Mouse (Mus musculus): ENCODE measurements at regions not wholly inside any gene's neighbourhood (a gene's known extent, or its start where the extent isn't known, plus 50 kb on each side); places are given as distances from the start of the nearest gene placed in this dataset.

DNA sequence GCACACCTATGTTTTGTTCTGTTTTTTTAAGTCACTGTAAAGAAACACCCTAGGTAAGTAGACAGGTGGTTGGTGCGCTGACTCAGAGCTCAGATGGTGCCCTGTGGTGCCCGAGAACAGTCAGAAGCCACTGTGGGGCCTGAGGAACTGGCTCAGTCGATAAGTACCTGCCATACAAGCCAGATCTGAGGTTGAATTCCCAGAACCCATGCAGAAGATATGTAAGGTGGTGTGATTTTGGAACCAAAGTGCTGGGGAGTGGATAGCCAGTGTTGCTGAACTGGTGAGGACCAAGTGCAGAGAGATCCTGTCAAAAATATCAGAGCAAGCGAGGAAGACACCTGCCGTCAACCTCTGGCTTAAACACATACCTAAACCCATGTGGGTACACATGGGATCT lies 65.4 kb downstream of the Chst1 start:
- DNase-seq (ENCODE audit: low read depth, low spot score), result no peak

- no peak for DNase-seq (ENCODE audit: low read depth, low spot score)
Observed at GRCm38 (mm10) chr2:92667192-92667591, 67.7 kb downstream of the Chst1 start.

DNA sequence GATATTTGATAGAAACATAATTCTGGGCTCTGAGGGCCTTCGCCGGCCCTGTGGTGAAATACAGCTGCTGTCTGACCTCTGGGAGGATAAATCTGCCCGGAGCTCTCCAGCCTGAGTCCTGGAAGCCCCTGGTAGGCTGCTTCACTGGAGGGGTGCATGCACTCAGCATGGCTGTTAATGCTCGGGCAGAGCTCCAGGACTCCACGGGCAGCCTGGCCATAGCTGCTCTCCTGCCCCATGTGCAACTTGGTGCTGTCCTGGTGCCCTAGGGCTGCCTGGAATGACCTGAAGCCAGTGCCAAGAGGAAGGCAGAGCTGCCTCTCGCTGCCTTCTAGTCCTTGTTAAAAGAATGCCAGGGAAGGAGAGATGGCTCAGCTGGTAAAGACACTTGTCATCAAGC lies 68.2 kb downstream of the Chst1 start:
- no peak for DNase-seq (ENCODE audit: low read depth, low spot score)

GRCm38 (mm10) chr2:92669431-92670081 lies 70.0 kb downstream of the Chst1 start:
- DNase-seq (ENCODE audit: low read depth, low spot score), result peak; percentile 39

DNA sequence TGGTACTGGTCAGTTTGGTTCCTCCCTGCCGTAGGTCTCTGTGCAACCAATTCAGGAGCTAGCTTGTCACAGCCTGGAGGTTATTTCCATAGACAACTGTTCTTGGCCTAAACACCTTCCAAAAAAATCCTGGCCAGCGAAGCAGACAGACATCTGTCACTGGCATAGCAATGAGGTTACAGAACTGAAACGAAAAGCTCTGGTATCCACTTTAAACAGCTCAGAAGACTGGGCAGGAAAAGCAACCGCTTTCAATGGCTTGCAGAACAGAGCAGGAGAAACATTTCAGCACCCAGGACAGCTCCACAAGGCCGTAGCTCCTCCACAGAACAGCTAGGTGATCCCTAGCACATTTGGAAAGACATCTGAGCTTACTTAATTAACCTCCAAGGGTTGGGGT lies 72.1 kb downstream of the Chst1 start:
- DNase-seq (ENCODE audit: low read depth, low spot score), result peak; percentile 75

DNA sequence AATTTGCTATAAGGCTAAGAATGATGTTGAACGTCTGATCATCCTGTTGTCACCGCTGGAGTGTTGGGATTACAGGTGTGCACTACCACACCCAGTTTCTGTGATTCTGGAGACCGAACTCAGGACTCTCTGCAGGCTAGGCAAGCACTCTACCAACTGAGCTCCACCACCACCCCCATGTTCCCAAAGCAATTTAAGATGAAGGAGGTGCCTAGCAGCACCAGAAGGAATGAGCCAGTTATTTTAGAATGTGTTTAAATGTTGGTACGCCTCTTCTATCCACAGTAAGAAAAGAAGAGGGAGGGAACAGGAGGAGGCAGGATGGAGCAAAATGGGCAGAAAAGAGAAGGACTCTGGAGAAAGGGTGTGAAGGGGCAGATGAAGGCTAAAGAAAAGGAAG lies 72.6 kb downstream of the Chst1 start:
- no peak for DNase-seq (ENCODE audit: low read depth, low spot score)

DNA sequence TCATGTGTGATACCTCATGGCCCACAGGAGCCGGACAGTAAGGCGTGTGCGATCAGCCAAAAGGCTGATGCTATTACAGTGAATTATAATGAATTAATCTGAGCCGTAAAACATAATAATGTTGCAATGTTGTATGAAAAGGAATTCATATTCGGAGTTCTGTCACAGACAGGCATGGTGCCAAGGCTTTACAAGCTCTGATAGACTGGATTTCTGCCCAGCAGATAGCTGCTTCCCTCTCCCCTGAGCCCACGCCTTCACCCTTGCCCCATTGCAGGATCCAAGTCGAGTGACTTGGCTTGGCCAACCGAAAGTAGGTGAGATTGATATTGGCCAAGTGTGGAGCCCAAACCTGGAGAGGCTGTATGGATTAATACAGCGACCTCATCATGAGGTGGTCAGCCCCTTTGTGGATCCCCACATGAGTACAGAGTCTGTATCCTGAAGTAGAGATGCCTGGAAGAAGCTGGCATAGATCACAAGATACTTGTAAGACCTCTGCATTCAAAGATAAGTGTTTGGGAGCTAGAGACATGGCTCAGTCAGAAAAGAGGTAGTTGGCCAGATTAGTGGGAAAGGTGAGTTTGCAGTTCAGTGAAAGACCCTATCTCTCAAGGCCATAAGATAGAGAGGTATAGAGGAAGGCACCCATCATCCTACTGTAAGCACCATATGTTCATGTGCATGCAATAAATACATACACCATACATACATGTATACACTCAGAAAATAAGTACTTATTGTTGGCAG lies 73.7 kb downstream of the Chst1 start:
- no peak for DNase-seq (ENCODE audit: low read depth, low spot score)

DNA sequence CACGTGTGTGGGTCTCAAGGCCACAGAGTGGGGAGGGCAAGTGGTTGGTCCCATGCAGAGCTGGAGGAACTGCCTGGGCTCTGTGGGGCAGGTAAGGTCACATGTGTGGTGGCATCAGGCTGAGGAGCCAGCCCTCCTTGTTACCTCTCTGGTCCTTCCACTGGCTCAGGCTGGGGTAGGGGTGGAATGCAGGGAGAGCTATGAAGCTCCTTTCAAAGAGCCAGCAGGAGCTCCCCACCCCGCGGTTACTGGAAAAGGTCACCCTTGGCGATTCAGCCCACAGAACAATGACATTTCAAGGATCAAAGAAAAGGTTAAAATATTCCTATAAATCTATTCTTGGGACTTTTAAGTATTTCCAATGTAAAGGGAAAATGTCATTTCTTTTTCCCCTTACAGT lies 74.4 kb downstream of the Chst1 start:
- DNase-seq (ENCODE audit: low read depth, low spot score), result peak; percentile 46

GRCm38 (mm10) chr2:92675247-92675646 lies 75.7 kb downstream of the Chst1 start:
- no peak for DNase-seq (ENCODE audit: low read depth, low spot score)

DNA sequence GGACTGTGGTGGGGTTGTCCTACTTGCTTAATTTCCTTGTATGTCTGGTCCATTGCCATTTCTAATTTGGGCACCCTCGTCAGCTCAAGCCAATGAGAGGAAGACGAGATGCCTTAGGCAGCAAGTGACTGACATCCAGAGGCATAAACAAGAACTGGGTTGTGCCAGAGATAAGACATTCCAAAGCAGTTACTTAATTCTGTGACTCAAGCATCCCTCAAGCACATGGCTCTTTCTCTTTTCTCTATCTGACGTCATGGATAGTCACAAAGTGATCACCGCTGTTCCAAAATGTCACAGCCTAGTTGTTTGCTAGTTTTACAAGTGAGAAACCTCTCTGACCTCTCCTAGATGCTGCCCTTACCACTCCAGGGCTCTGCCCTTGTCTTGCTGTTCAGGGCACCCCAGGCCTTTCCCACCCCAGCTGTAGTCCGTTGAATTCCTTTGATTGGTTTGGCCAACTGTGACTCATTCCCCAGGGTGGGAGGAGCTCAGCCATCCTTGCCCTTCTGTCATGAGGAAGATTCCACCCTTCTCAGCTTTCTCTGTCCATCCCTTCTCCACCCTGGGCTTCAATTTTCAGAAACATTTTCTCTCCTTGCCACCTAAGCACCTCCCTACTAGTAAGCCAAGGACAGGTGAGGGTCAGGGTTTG lies 78.9 kb downstream of the Chst1 start:
- no peak for DNase-seq (ENCODE audit: low read depth, low spot score)

DNA sequence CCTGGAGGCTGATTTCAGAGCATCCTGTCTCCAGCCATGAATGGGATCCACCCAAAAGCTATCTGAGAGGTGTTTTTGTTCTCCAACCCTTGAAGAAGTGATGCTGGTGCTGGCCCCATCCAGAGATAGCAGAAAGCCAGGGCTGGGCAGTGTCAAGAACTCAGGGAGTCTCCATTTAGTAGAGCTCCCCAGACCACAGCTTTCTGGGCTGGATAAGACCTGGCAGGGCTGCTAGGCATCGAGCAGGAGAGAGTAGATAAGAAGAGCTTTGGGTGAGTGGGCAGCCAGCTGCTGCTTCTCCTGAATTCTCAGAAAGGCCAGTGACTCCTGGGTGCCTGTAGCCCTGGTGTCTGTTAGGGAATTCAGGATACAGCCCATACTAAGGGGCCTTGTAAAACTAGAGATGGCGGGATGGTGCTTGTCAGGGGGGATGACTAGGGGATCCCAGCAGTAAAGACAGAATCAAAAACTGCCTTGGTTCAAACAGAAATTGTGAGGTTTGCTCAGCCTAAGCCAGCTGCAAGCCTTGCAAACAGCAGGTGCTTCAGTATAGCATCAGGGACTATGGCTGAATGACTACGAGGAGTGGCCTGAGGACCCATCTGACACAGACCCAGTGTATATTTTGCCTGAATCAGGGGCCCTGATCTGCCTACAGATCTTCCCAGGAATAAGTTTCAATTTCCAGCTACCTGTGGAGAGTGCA lies 79.6 kb downstream of the Chst1 start:
- no peak for DNase-seq (ENCODE audit: low read depth, low spot score)

DNA sequence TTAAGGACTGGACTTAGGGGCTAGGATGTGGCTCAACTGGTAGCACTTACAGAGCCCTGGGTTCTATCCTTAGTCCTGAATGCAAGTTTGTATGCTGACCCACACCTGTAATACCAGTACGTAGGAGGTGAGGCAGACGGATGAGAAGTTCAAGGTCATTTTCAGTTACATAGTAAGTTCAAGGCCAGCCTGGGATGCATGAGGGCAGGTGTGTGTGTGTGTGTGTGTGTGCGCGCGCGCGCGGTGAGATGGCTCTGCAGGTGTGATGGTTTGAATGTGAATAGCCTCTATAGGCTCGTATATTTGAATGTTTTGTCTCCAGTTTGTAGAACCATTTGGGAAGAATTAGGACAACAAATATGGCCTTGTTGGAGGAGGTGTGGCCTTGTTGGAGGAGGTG lies 82.7 kb downstream of the Chst1 start:
- peak; percentile 55 for DNase-seq (ENCODE audit: low read depth, low spot score)

DNA sequence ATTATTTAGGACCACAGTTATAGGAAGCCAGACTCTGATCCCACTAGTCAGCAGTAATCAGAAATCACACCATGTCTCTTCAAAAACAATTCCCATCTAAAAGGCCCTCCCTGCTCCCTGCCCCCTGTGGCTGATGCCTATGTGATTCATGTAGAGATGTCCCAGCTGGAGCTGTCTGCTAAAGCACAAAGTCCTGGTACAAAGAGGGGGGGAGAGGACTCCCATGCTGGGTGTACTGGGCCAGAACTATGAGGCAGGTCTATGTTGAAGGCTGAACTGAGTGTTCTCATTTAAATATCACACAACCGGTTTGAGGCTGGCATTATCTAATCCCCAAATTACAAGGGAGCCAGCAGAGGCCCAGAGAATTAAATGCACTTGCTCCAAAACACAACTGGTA lies 88.2 kb downstream of the Chst1 start:
- DNase-seq (ENCODE audit: low read depth, low spot score), result no peak

DNA sequence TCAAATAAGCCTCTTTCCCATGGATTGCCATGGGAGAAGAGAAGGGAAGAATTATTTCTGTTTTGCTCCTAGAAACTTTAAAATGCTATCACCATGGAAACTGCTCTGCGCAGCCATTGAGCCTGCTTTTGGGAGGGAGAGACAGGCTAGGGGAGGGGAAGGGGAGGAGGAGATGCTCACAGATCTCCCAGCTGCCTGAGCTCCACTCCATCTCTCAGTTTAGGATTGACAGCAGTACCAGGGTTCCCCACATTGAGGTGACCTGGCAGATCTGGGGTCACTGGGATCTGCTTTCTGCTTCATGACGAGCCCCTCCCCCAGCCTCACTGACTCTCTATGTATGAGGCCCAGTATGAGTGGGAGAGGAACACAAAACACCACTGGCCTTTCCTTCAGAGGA lies 89.7 kb downstream of the Chst1 start:
- DNase-seq (ENCODE audit: low read depth, low spot score), result no peak

- no peak for DNase-seq (ENCODE audit: low read depth, low spot score)
Observed at GRCm38 (mm10) chr2:92690304-92690703, 90.8 kb downstream of the Chst1 start.

DNA sequence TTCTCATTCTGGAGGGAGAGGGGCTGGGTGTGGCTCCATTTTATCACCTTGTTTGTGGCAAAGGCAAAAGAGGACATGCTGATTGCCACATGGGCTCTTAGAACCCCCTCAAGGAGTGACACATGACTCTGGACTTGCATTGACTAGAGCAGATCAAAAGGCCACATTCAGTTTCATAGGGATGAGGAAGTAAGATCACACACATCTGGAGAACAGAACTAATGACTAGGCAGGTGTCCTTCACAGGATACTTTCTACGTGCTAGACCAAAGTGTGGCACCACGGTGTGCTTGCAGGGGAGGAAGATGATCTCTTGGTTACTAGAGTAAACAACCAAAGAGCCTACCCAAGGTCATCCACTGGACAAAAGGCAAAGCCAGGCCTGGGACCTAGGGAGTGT lies 91.9 kb downstream of the Chst1 start:
- DNase-seq (ENCODE audit: low read depth, low spot score), result no peak

DNA sequence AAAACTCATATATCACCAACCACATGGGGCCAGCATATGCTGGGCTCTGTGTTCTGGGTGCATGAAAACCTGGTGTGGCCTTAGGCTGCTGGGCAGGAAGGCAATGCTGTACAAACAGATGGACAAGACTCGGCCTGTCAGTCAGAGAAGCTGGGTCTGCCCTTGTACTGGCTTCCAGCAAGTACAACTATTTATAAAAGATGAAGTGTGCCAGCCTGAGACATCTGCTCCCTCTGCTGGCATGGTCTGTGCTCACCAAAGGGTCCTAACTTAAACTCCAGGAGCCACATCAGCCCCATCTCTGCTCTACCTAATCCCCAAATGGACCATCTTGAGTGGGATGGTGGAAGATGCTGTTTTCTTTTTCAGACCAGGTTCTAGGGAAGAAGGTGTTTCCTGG lies 93.1 kb downstream of the Chst1 start:
- DNase-seq (ENCODE audit: low read depth, low spot score), result no peak

DNA sequence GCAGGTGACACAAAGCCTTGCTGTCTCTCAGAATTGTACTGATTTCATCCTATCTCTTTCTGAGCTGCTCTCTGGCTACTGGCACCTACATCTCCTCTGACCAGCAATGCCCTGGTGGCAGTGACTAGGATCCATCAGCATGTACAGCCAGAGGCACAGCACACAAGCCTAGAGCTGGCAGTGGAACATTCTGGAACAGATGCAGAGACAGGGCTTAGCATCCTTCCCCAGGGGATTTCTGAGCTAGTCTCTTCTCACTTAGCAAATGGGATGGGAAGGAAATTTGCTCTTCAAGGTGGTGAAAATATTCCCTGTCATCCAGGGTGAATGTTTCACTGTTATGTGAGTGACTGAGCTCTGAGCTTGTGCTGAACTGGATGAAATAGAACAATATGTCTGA lies 93.5 kb downstream of the Chst1 start:
- no peak for DNase-seq (ENCODE audit: low read depth, low spot score)

GRCm38 (mm10) chr2:92694797-92695196 lies 95.3 kb downstream of the Chst1 start:
- DNase-seq (ENCODE audit: low read depth, low spot score), result no peak

GRCm38 (mm10) chr2:92695869-92696268 lies 96.4 kb downstream of the Chst1 start:
- peak; percentile 45 for DNase-seq (ENCODE audit: low read depth, low spot score)

GRCm38 (mm10) chr2:92697721-92698120 lies 98.2 kb downstream of the Chst1 start:
- DNase-seq (ENCODE audit: low read depth, low spot score), result no peak

- DNase-seq (ENCODE audit: low read depth, low spot score), result no peak
Observed at GRCm38 (mm10) chr2:92699360-92699759, 99.9 kb downstream of the Chst1 start.

All from ZHBTc4 (cell line).